Mouse (Mus musculus) lung, postnatal 0 days (tissue): Measurements from ENCODE around the gene Psenen. TPM values are rescaled to one million over a fixed set of nuclear protein-coding genes. Genes with fewer than 3 reads are reported as not detected.
A peak's percentile ranks its signal among the peaks of the same experiment; 100 is the strongest.

Experiments
- ATAC-seq: fragments of 200-750 bp; cut with Nextera tagmentation; 2 replicates; pipeline ENCODE4 v1.8.0; 2017; ENCODE audit warnings: moderate library complexity
- DNase-seq: peaks from one replicate; pipeline ENCODE4 v3.0.0-alpha.2; 2016; ENCODE audit warnings: low spot score
- H3K27ac ChIP-seq: fragments of 300-500 bp; sonication (generic); 2 replicates; pipeline ENCODE4 v1.5.1; 2014; ENCODE audit warnings: antibody characterized with exemption, mild to moderate bottlenecking, low read length, mixed read lengths
- H3K27me3 ChIP-seq: fragments of 300-500 bp; sonication (generic); replicated peaks from 2 replicates; pipeline ENCODE4 v1.6.1; 2014; ENCODE audit warnings: low read length, mixed read lengths; ENCODE audit not compliant: insufficient read depth
- H3K36me3 ChIP-seq: fragments of 300-500 bp; sonication (generic); 2 replicates; pipeline ENCODE4 v1.6.1; 2014; ENCODE audit warnings: low read length, mixed read lengths; ENCODE audit not compliant: insufficient read depth
- H3K4me1 ChIP-seq: fragments of 300-500 bp; sonication (generic); 2 replicates; pipeline ENCODE4 v1.6.1; 2014; ENCODE audit warnings: antibody characterized with exemption, low read depth, low read length, mixed read lengths; ENCODE audit not compliant: insufficient read depth
- H3K4me2 ChIP-seq: fragments of 300-500 bp; sonication (generic); replicated peaks from 2 replicates; pipeline ENCODE4 v1.6.1; 2014; ENCODE audit warnings: low read depth, mild to moderate bottlenecking, low read length, moderate library complexity, mixed read lengths
- H3K4me3 ChIP-seq: fragments of 300-500 bp; sonication (generic); 2 replicates; pipeline ENCODE4 v1.5.1; 2014; ENCODE audit warnings: low read depth, low read length
- H3K9ac ChIP-seq: fragments of 300-500 bp; sonication (generic); replicated peaks from 2 replicates; pipeline ENCODE4 v1.6.1; 2014; ENCODE audit warnings: low read depth, mild to moderate bottlenecking
- H3K9me3 ChIP-seq: fragments of 300-500 bp; sonication (generic); 2 replicates; pipeline ENCODE4 v1.6.1; 2016; ENCODE audit warnings: low read length, mixed read lengths
- CTCF ChIP-seq: IDR thresholded peaks from 2 replicates; pipeline ENCODE4 v1.5.1; 2016; ENCODE audit warnings: antibody characterized with exemption, mild to moderate bottlenecking
- EP300 ChIP-seq: IDR thresholded peaks from 2 replicates; pipeline ENCODE4 v1.6.1; 2016; ENCODE audit warnings: antibody characterized with exemption, mild to moderate bottlenecking, control low read depth
- WGBS: fragments of 180-500 bp; shearing (Covaris S2); extraction: QIAGEN DNeasy Blood & Tissue Kit; methylation state at CpG from one replicate; pipeline ENCODE4 v1.1.7; 2014; 5-methylcytosine and 5-hydroxymethylcytosine counted together
- polyA plus RNA-seq: library from polyadenylated mRNA; unstranded; fragments of >200 nt; fragmentation: Nextera tagmentation; extraction: Ambion mirVana; gene quantifications from 2 replicates; pipeline ENCODE4 v1.2.1, GENCODE M21; 2015

Psenen gene
- polyA plus RNA-seq, 1 experiment from 2014 or later = 184 TPM

GRCm38 (mm10) chr7:30564970-30565571 lies 1.6 kb upstream of the Psenen start, which contains the start of gene Igflr1:
TSS of gene Igflr1 (plus strand) at chr7:30565427.
- no peak within 1 kb of the TSS for H3K4me3 ChIP-seq
- H3K4me1 ChIP-seq = peaks cover 3% of the 10 kb centered on the region; the same call in 1 of the 2 replicates
- H3K27ac ChIP-seq = no peak within 1 kb of the TSS
- WGBS = 94% methylated on average over 12 of the region's 12 CpGs
- H3K9me3 ChIP-seq = no peaks in the 10 kb centered on the region
- TF ChIP-seq CTCF (no peak), EP300 (no peak)
- no peaks in the 10 kb centered on the region for H3K27me3 ChIP-seq
- ATAC-seq = no peak
- H3K9ac ChIP-seq = no peak within 1 kb of the TSS
- H3K36me3 ChIP-seq = peaks cover 24% of the 10 kb centered on the region
- H3K4me2 ChIP-seq = no peak within 1 kb of the TSS
- no peak for DNase-seq

DNA sequence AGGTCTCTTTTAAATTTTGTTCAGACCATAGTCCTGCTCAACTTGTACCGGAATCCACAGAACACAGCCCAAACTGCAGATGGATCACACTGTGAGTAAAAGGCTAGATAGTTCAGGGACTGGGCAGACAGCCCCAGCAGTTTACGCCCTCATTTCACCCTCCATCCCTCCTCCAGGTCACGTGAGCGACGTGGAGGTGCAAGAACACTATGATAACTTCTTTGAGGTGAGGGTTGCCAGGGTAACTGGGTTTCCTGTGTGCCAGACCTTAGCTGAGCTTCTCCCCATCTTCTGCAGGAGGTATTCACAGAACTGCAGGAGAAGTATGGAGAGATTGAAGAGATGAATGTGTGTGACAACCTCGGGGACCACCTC lies 466 bp upstream of the Psenen start:
- Histone ChIP-seq H3K36me3 (peaks cover 13% of the 10 kb centered on the region), H3K9me3 (no peaks in the 10 kb centered on the region), H3K4me3 (peak overlapping the region; percentile 81), H3K4me1 (peaks cover 6% of the 10 kb centered on the region; the same call in 1 of the 2 replicates), H3K9ac (peak overlapping the region; percentile 73), H3K4me2 (peak overlapping the region; percentile 72), H3K27ac (peak overlapping the region; percentile 95; the same call in 1 of the 2 replicates), H3K27me3 (no peaks in the 10 kb centered on the region)
- TF ChIP-seq EP300 = no peak
- TF ChIP-seq CTCF = no peak
- WGBS = 19% methylated on average over 6 of the region's 6 CpGs
- no peak for ATAC-seq
- DNase-seq = no peak

DNA sequence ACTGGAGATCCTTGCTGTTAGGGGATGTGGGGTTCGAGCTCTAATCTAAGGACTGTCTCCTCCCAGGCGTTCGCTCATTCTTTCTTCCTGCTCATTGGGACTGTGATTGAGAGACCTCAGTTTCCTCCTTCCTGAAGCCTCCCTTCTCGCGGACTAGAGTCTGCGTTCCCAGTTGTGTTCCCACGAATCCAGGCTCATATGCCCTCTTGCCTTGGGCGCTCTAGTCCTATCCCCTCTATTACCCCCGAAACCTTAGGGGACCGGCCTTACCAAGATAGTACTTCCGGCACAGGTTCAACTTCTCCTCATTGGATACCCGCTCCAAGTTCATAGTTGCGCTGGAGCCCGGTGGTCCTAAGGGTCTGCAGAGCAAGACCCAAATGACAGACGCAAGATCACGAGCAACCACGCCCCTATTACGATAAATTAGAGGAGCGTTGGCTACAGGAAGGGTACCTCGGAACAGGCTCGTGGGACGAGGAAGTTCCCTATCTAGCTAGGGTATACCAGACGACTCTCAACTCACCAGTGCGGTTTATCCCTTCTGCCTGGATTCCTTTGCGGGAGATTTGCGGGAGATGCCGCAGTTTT lies 806 bp downstream of the Psenen start:
- WGBS = under 1% methylated on average over 27 of the region's 27 CpGs
- Histone ChIP-seq H3K9ac (peak overlapping the region; percentile 73), H3K4me3 (peak overlapping the region; percentile 81), H3K36me3 (peaks cover 5% of the 10 kb centered on the region; the same call in 1 of the 2 replicates), H3K27me3 (no peaks in the 10 kb centered on the region), H3K4me2 (peak overlapping the region; percentile 72), H3K4me1 (peaks cover 12% of the 10 kb centered on the region; the same call in 1 of the 2 replicates), H3K27ac (peak overlapping the region; percentile 68), H3K9me3 (no peaks in the 10 kb centered on the region)
- peak; percentile 36 for DNase-seq
- ATAC-seq = no peak
- TF ChIP-seq EP300 (no peak), CTCF (no peak)

GRCm38 (mm10) chr7:30560296-30560695 lies 3.1 kb downstream of the Psenen start:
- TF ChIP-seq EP300 = no peak
- TF ChIP-seq CTCF = no peak
- Histone ChIP-seq H3K4me1 (peaks cover 12% of the 10 kb centered on the region; the same call in 1 of the 2 replicates), H3K4me2 (no peak overlapping the region; the same call in 1 of the 2 replicates), H3K27me3 (no peaks in the 10 kb centered on the region), H3K4me3 (no peak overlapping the region), H3K36me3 (peaks cover 15% of the 10 kb centered on the region), H3K9ac (no peak overlapping the region), H3K9me3 (no peaks in the 10 kb centered on the region), H3K27ac (no peak overlapping the region)
- DNase-seq (peak; percentile 15), ATAC-seq (no peak)
- WGBS = 61% methylated on average over 2 of the region's 2 CpGs

DNA sequence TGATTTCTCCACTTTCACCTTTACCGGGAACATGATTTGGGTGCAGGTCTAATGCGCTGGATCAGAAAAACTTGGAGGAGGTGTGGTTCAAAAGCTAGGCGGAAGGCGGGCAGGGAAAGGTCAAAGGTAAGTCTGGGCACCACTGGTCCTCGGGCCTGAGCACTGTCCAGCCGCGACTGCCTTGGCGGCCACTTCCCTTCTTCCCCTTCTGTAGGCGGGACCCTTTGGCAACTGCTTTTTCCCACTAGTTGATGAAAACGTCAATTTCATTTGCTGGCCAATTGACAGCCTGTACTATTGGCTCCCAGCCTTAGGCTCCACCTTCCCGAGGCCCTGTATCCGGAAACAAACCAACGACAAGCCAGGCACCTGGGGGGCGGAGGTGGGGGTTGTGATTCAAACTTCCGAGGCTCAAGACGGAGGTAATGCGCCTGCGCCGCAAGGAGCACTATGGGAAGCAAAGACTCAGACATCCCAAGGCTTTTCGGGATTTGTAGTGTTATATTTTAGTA lies 3.9 kb downstream of the Psenen start, which contains the start of gene Lin37:
Gene Lin37 (minus strand): TSS at position 396 of the 512 bp plus-strand sequence.
- peak within 1 kb of the TSS; percentile 57 for H3K27ac ChIP-seq
- 1% methylated on average over 20 of the region's 20 CpGs for WGBS
- no peak for TF ChIP-seq EP300
- TF ChIP-seq CTCF = no peak
- H3K4me2 ChIP-seq = peak within 1 kb of the TSS; percentile 64
- H3K4me1 ChIP-seq = peaks cover 12% of the 10 kb centered on the region; the same call in 1 of the 2 replicates
- peak; percentile 89 for ATAC-seq
- H3K9me3 ChIP-seq = no peaks in the 10 kb centered on the region
- H3K36me3 ChIP-seq = peaks cover 14% of the 10 kb centered on the region; the same call in 1 of the 2 replicates
- peak within 1 kb of the TSS; percentile 55 for H3K9ac ChIP-seq
- peak within 1 kb of the TSS; percentile 49 for H3K4me3 ChIP-seq
- DNase-seq = peak; percentile 99
- H3K27me3 ChIP-seq = no peaks in the 10 kb centered on the region
